Mouse (Mus musculus): ENCODE data around the gene 2200002J24Rik. TPM values are rescaled to one million over a fixed set of nuclear protein-coding genes. Genes with fewer than 3 reads are reported as not detected.
"Not testable (repeated sequence)": the region's sequence is repeated elsewhere in the genome, so short reads cannot be mapped to it uniquely, and the experiment has no call there.

2200002J24Rik gene
- polyA plus RNA-seq, 1 experiment from 2014 or later: 0.40 TPM

DNA sequence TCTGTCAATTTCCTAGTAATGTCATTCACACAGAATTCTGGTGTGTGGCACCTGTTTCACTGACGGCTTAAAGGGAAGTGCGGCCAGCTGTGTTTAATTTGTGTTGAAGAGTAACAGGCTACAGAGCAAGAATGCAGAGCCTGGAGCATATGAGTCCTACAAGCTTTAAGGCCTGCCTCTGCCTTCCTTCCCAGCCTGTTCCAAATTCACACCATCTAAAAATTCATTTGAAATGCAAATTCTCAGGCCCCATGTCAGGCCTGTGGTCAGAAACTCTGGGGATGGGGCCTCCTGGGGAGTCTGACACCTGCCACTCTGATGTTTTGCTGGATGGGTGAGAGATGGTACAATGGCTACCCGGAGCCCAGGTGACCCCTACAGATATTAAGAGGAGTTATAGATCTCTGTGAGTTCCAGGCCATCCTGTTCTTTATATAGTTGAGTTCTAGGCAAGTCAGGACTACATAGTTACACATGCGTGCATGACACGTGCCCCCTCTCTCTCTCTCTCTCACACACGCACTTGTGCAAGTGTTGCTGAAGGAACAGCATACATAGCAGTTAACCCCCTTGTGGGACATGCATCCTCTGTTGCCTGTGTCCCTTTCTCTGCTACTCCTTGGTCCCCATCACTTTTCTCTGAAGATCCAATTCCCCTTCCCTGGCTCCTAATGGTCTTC lies 24.7 kb downstream of the 2200002J24Rik start:
- no peak overlapping the region for H3K9ac ChIP-seq (replicated peaks; ENCODE audit: low read length)
- H3K36me3 ChIP-seq (ENCODE audit: insufficient read depth, low read length): peaks cover 12% of the 10 kb centered on the region
- peaks cover 5% of the 10 kb centered on the region for H3K4me1 ChIP-seq (ENCODE audit: insufficient read depth, low read length)
- no peak overlapping the region for H3K27ac ChIP-seq (ENCODE audit: low read length)
- H3K4me2 ChIP-seq (replicated peaks; ENCODE audit: low read depth, low read length): no peak overlapping the region
- no peaks in the 10 kb centered on the region for H3K27me3 ChIP-seq (ENCODE audit: insufficient read depth, low read length)
- 76% methylated on average over 6 of the region's 6 CpGs for WGBS
- no peaks in the 10 kb centered on the region for H3K9me3 ChIP-seq (ENCODE audit: low read length)
- H3K4me3 ChIP-seq (ENCODE audit: low read length): no peak overlapping the region
- ATAC-seq (ENCODE audit: low FRiP score, low TSS enrichment): no peak

GRCm38 (mm10) chr7:30728214-30728613 lies 29.5 kb downstream of the 2200002J24Rik start:
- WGBS: 81% methylated on average over 6 of the region's 6 CpGs
- H3K4me3 ChIP-seq (ENCODE audit: low read length): peak overlapping the region; percentile 79

GRCm38 (mm10) chr7:30728739-30729395 lies 30.1 kb downstream of the 2200002J24Rik start:
- peak; percentile 63 for ATAC-seq (ENCODE audit: low FRiP score, low TSS enrichment)
- H3K9me3 ChIP-seq (ENCODE audit: low read length): no peaks in the 10 kb centered on the region
- H3K4me3 ChIP-seq (ENCODE audit: low read length): peak overlapping the region; percentile 79
- peaks cover 18% of the 10 kb centered on the region for H3K4me1 ChIP-seq (ENCODE audit: insufficient read depth, low read length)
- H3K27ac ChIP-seq (ENCODE audit: low read length): peak overlapping the region; percentile 94
- H3K27me3 ChIP-seq (ENCODE audit: insufficient read depth, low read length): no peaks in the 10 kb centered on the region
- peak overlapping the region; percentile 86 for H3K4me2 ChIP-seq (replicated peaks; ENCODE audit: low read depth, low read length)
- H3K9ac ChIP-seq (replicated peaks; ENCODE audit: low read length): peak overlapping the region; percentile 87
- H3K36me3 ChIP-seq (ENCODE audit: insufficient read depth, low read length): peaks cover 22% of the 10 kb centered on the region
- WGBS: 5% methylated on average over 26 of the region's 26 CpGs

More at GRCm38 (mm10) chr7:30728214-30728613, 29.5 kb downstream of the 2200002J24Rik start:
- no peaks in the 10 kb centered on the region for H3K27me3 ChIP-seq (ENCODE audit: insufficient read depth, low read length)
- H3K4me1 ChIP-seq (ENCODE audit: insufficient read depth, low read length): peaks cover 18% of the 10 kb centered on the region
- no peak for ATAC-seq (ENCODE audit: low FRiP score, low TSS enrichment)
- H3K4me2 ChIP-seq (replicated peaks; ENCODE audit: low read depth, low read length): peak overlapping the region; percentile 86
- peaks cover 17% of the 10 kb centered on the region for H3K36me3 ChIP-seq (ENCODE audit: insufficient read depth, low read length)
- no peaks in the 10 kb centered on the region for H3K9me3 ChIP-seq (ENCODE audit: low read length)
- H3K9ac ChIP-seq (replicated peaks; ENCODE audit: low read length): peak overlapping the region; percentile 87
- H3K27ac ChIP-seq (ENCODE audit: low read length): no peak overlapping the region

GRCm38 (mm10) chr7:30729396-30730063 lies 30.8 kb downstream of the 2200002J24Rik start, which contains the start of gene Tmem147:
Tmem147 (minus strand) TSS chr7:30729540.
- H3K36me3 ChIP-seq (ENCODE audit: insufficient read depth, low read length): peaks cover 25% of the 10 kb centered on the region
- under 1% methylated on average over 60 of the region's 60 CpGs for WGBS
- peak within 1 kb of the TSS; percentile 87 for H3K9ac ChIP-seq (replicated peaks; ENCODE audit: low read length)
- peak within 1 kb of the TSS; percentile 86 for H3K4me2 ChIP-seq (replicated peaks; ENCODE audit: low read depth, low read length)
- H3K9me3 ChIP-seq (ENCODE audit: low read length): no peaks in the 10 kb centered on the region
- peak; percentile 98 for ATAC-seq (ENCODE audit: low FRiP score, low TSS enrichment)
- H3K27ac ChIP-seq (ENCODE audit: low read length): peak within 1 kb of the TSS; percentile 94
- peak within 1 kb of the TSS; percentile 79 for H3K4me3 ChIP-seq (ENCODE audit: low read length)
- no peaks in the 10 kb centered on the region for H3K27me3 ChIP-seq (ENCODE audit: insufficient read depth, low read length)
- peaks cover 18% of the 10 kb centered on the region for H3K4me1 ChIP-seq (ENCODE audit: insufficient read depth, low read length)

DNA sequence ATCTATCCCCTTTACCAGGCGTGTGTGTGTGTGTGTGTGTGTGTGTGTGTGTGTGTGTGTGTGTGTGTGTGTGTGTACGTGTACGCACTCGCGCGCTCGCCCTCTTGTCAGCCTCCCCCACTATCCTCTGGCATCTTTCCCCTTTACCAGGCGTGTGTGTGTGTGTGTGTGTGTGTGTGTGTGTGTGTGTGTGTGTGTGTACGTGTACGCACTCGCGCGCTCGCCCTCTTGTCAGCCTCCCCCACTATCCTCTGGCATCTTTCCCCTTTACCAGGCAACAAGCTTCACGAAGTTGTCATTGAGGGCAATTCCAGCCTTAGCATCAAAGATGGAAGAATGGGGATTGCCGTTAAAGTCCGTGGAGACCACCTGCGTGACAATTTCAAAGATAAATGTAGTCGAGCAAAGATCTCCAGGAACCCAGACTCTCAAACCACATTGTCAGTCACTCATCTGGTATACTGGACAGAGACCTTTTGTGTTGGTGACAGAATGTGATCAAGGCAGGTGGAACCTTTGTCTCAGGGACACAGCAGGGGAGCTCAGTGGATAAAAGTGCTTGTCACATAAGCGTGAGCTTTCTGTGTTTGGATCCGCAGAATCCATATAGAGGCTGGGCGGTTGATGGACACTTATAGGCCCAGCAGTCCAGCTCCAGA lies 31.5 kb downstream of the 2200002J24Rik start:
- H3K4me2 ChIP-seq (replicated peaks; ENCODE audit: low read depth, low read length): peak overlapping the region; percentile 86
- H3K27ac ChIP-seq (ENCODE audit: low read length): peak overlapping the region; percentile 94
- not testable (repeated sequence) for ATAC-seq (ENCODE audit: low FRiP score, low TSS enrichment); H3K9me3 ChIP-seq (ENCODE audit: low read length); H3K27me3 ChIP-seq (ENCODE audit: insufficient read depth, low read length)
- H3K4me3 ChIP-seq (ENCODE audit: low read length): peak overlapping the region; percentile 79
- H3K9ac ChIP-seq (replicated peaks; ENCODE audit: low read length): peak overlapping the region; percentile 87
- peaks cover 18% of the 10 kb centered on the region for H3K4me1 ChIP-seq (ENCODE audit: insufficient read depth, low read length)
- H3K36me3 ChIP-seq (ENCODE audit: insufficient read depth, low read length): peaks cover 26% of the 10 kb centered on the region
- WGBS: 26% methylated on average over 14 of the region's 22 CpGs

- peaks cover 27% of the 10 kb centered on the region for H3K36me3 ChIP-seq (ENCODE audit: insufficient read depth, low read length)
- 80% methylated on average over 3 of the region's 3 CpGs for WGBS
- no peak overlapping the region for H3K4me2 ChIP-seq (replicated peaks; ENCODE audit: low read depth, low read length)
- no peak overlapping the region for H3K9ac ChIP-seq (replicated peaks; ENCODE audit: low read length)
- H3K4me3 ChIP-seq (ENCODE audit: low read length): no peak overlapping the region
- no peak for ATAC-seq (ENCODE audit: low FRiP score, low TSS enrichment)
- H3K27ac ChIP-seq (ENCODE audit: low read length): no peak overlapping the region
- H3K4me1 ChIP-seq (ENCODE audit: insufficient read depth, low read length): no peaks in the 10 kb centered on the region
- H3K9me3 ChIP-seq (ENCODE audit: low read length): no peaks in the 10 kb centered on the region
- no peaks in the 10 kb centered on the region for H3K27me3 ChIP-seq (ENCODE audit: insufficient read depth, low read length)
Measured at GRCm38 (mm10) chr7:30736211-30736610, 37.5 kb downstream of the 2200002J24Rik start.

DNA sequence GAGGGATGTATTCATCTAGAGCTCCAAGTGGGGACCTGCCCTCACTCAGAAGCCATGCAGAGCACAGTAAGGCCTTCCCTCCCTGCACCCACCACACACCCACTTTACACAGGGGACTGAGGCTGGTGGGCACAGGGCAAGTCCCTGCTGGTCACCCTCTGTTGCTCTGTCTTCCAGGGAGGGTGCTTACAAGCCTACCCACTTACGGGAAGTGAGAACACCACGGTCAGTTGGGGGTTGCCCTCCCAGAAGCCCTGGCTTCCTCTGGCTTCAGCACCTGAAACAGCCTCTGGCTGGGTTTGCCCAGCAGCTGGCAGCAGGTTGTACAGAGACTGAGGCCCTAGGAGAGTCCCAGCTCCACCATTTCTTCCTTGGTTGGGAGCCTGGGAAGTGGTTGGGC lies 43.8 kb downstream of the 2200002J24Rik start:
- not testable (repeated sequence) for H3K27me3 ChIP-seq (ENCODE audit: insufficient read depth, low read length); H3K27ac ChIP-seq (ENCODE audit: low read length); H3K4me3 ChIP-seq (ENCODE audit: low read length); ATAC-seq (ENCODE audit: low FRiP score, low TSS enrichment); H3K36me3 ChIP-seq (ENCODE audit: insufficient read depth, low read length); H3K9me3 ChIP-seq (ENCODE audit: low read length); H3K4me2 ChIP-seq (replicated peaks; ENCODE audit: low read depth, low read length); H3K9ac ChIP-seq (replicated peaks; ENCODE audit: low read length); H3K4me1 ChIP-seq (ENCODE audit: insufficient read depth, low read length)
- WGBS: 75% methylated on average over 2 of the region's 2 CpGs

- H3K27me3 ChIP-seq (ENCODE audit: insufficient read depth, low read length); H3K9ac ChIP-seq (replicated peaks; ENCODE audit: low read length); H3K4me2 ChIP-seq (replicated peaks; ENCODE audit: low read depth, low read length); H3K27ac ChIP-seq (ENCODE audit: low read length); H3K4me1 ChIP-seq (ENCODE audit: insufficient read depth, low read length); H3K4me3 ChIP-seq (ENCODE audit: low read length); H3K36me3 ChIP-seq (ENCODE audit: insufficient read depth, low read length); H3K9me3 ChIP-seq (ENCODE audit: low read length): not testable (repeated sequence)
- WGBS: no CpG with 5 or more reads among the region's 4 CpGs
- 0 out of 2 replicates have a peak, but pooled peaks have one; percentile 25 for ATAC-seq (ENCODE audit: low FRiP score, low TSS enrichment)
Measured at GRCm38 (mm10) chr7:30743617-30744016, 44.9 kb downstream of the 2200002J24Rik start, which contains the start of gene Gapdhs. Gapdhs (minus strand) TSS chr7:30743681.

GRCm38 (mm10) chr7:30744022-30744598 lies 45.4 kb downstream of the 2200002J24Rik start:
- 0 out of 2 replicates have a peak, but pooled peaks cover 6% of the 10 kb centered on the region for H3K36me3 ChIP-seq (ENCODE audit: insufficient read depth, low read length)
- peaks cover 7% of the 10 kb centered on the region for H3K4me1 ChIP-seq (ENCODE audit: insufficient read depth, low read length)
- H3K27me3 ChIP-seq (ENCODE audit: insufficient read depth, low read length): no peaks in the 10 kb centered on the region
- H3K4me2 ChIP-seq (replicated peaks; ENCODE audit: low read depth, low read length): no peak overlapping the region
- no peaks in the 10 kb centered on the region for H3K9me3 ChIP-seq (ENCODE audit: low read length)
- WGBS: 40% methylated on average over 4 of the region's 4 CpGs
- no peak overlapping the region for H3K4me3 ChIP-seq (ENCODE audit: low read length)
- ATAC-seq (ENCODE audit: low FRiP score, low TSS enrichment): no peak; the same call in 1 of the 2 replicates
- H3K27ac ChIP-seq (ENCODE audit: low read length): no peak overlapping the region
- H3K9ac ChIP-seq (replicated peaks; ENCODE audit: low read length): no peak overlapping the region
